Mouse (Mus musculus): ENCODE results near the gene Gm3043. TPM values are rescaled to one million over a fixed set of nuclear protein-coding genes. Genes with fewer than 3 reads are reported as not detected.
"Not testable (repeated sequence)": the region's sequence is repeated elsewhere in the genome, so short reads cannot be mapped to it uniquely, and the experiment has no call there.

Gm3043 gene
- polyA plus RNA-seq (2015; fragmentation: Nextera tagmentation; extraction: Ambion mirVana) = not detected in 2 replicates

DNA sequence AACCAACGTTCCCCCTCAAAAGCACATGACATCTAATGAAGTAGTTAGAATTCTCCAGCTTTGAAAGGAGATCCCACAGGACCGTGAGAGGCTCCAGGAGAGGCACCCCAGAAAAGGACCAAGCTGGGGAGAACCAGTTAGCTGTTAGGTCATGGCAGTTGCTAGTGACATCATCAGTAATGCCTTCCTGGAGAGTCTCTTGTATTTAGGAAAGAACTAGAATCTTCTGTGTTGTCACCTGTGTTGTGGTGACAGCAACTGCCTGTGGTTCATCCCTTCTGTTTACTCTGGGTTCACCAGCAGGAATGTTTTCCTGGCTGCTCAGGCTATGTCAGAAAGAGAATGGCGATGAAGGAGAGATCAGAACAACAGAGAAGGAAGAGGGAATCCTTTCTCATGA, at the start of gene Gm3043:
Gm3043 (plus strand) TSS at position 301 of the 400 bp plus-strand sequence.
- not testable (repeated sequence) for ATAC-seq (ENCODE audit: insufficient number of reproducible peaks, insufficient read depth, low FRiP score, low TSS enrichment, low read depth); H3K9ac ChIP-seq; H3K4me2 ChIP-seq; H3K9me3 ChIP-seq; H3K4me1 ChIP-seq; H3K27me3 ChIP-seq; H3K4me3 ChIP-seq; H3K27ac ChIP-seq; H3K36me3 ChIP-seq
- no CpG with 5 or more reads among the region's 3 CpGs for WGBS

GRCm38 (mm10) chr14:3651730-3652129, 36.9 kb upstream of the Gm3043 start, which contains the start of gene Gm3020:
Gene Gm3020 (plus strand): TSS chr14:3652030.
- no CpG with 5 or more reads among the region's 32 CpGs for WGBS
- not testable (repeated sequence) for H3K27me3 ChIP-seq; H3K9ac ChIP-seq; ATAC-seq (ENCODE audit: insufficient number of reproducible peaks, insufficient read depth, low FRiP score, low TSS enrichment, low read depth); H3K36me3 ChIP-seq; H3K4me1 ChIP-seq; H3K27ac ChIP-seq; H3K9me3 ChIP-seq; H3K4me3 ChIP-seq; H3K4me2 ChIP-seq

Other genes starting within 250 kb of the Gm3043 start
- not detected in 2 replicates for gene Gm10408, start 239.4 kb upstream of the Gm3043 start, polyA plus RNA-seq (2015; fragmentation: Nextera tagmentation; extraction: Ambion mirVana)
- not detected in 2 replicates for gene Gm3012, start 54.3 kb upstream of the Gm3043 start, polyA plus RNA-seq (2015; fragmentation: Nextera tagmentation; extraction: Ambion mirVana)
- 1.0 and 1.6 TPM in 2 replicates for gene Gm3020, start 36.8 kb upstream of the Gm3043 start, polyA plus RNA-seq (2015; fragmentation: Nextera tagmentation; extraction: Ambion mirVana)
- gene Gm3002, start 121.3 kb downstream of the Gm3043 start, polyA plus RNA-seq (2015; fragmentation: Nextera tagmentation; extraction: Ambion mirVana) = 0.19 and 0.24 TPM in 2 replicates
- 0.20 TPM in 1 of 2 replicates, not detected in the other for gene Gm3033, start 157.5 kb downstream of the Gm3043 start, polyA plus RNA-seq (2015; fragmentation: Nextera tagmentation; extraction: Ambion mirVana)
- gene Gm2916, start 195.4 kb downstream of the Gm3043 start, polyA plus RNA-seq (2015; fragmentation: Nextera tagmentation; extraction: Ambion mirVana) = not detected in 2 replicates
- not detected in 2 replicates for gene Gm3029, start 243.0 kb downstream of the Gm3043 start, polyA plus RNA-seq (2015; fragmentation: Nextera tagmentation; extraction: Ambion mirVana)